Mouse (Mus musculus): ENCODE measurements around the gene Grik3.

Gene Grik3

DNA sequence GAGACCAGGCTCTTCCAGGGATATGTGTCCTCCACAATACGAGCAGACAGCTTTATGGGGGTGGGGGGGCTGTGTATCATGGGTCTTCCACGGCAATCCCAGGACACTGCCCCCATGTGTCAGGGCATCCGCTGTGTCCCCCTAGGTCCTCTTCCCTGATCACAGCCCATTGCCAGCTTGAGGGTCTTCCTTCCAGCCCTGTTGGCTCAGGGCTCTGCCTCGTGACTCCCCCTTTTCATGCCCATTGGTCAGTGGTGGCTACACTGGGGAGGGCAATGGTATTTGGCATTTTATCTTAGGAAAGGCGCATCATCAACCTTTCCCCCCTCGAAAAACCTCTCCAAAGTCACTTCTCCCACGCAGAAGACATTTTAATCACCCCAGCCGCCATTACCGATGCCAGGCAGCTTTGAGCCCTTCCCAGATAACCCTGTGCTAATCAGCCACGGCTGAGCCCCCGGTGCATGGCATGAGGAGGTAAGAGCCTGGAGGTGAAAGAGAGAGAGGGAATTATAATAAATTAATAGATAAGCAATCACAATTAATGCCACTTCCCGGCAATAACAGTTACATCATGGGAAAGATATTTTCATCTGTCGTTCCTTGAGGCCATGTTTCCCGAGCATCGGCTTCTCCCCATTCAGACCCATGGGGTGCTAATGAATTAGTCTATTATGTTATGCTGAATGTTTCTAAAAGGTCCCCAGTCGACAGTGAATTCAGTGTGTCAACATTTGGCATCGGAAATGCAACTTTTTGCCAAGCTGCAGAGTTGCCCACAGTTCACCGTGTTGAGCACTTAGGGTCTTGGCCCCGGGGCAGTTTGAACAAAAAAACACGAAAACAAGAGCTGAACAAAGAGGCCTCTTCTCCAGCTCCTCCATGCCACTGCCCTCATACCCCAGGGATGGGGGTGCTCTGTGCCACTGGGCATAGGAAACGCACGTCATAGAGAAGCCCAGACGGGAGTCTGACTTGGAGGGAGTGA lies 154.4 kb downstream of the Grik3 start:
- no peak for DNase-seq (ENCODE audit: low spot score in 2 of 2)

DNA sequence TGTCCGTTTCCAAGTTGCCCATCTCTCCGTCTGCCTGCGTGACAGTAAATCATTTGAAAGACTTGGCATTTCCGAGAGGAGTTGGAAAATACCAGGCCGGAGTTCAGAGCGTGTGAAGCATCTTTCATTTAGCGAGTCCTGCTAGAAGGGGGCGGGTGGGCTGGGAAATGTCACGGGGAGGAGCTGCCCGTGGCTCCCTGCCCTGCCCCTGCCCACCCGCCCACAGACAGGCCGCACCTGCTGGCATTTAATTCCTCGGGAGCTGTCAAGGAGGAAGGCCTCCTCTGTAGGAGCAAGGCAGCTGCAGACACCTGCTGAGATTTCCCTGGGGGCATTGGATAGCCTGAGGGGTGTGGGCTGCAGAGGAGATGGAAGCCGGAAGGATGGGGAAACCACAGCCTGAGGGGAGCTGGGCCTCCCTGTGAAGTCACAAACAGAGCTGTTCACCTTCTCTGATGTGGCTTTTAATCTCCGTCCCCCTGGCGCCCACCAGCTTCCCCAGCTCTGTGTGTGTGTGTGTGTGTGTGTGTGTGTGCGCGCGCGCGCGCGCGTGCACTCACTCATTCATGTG lies 161.3 kb downstream of the Grik3 start:
- DNase-seq (ENCODE audit: low spot score in 2 of 2): no peak

DNA sequence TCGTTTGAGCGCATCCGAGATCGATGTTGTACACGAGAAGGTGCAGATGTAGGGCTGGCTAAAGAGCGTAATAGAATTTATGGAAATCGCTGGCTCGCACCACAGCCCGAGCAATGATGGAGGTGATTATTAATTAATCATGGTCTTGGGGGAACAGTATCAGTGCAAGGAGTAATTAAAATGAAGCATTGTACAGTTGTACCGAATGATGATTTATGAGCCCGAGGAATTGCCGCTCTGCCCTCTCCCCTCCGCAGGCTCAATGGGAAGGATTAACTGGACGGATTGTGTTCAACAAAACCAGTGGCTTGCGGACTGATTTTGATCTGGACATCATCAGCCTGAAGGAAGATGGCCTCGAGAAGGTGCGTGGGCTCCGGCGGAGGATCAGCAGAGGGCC lies 165.5 kb downstream of the Grik3 start:
- no peak for DNase-seq (ENCODE audit: low spot score in 2 of 2)

DNA sequence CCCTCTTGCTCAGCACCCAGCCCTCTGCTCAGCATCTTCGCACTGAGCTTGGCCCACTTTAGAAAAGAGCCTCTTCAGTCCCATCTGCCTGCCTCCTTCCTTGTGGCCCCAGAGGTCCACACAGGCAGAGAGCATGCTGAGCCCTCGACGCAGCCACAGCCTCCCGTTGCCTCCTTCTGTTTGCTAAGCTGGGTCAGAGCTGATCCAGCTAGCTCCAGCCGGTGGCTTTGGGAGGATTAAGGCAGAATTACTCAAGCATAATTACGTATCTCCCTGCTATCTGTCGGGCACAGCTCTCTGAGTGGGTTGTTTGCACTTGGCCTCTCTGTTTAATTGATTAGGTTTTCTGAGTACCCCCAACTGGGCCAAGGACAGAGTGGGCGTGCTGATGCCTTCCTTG lies 167.9 kb downstream of the Grik3 start:
- no peak for DNase-seq (ENCODE audit: low spot score in 2 of 2)

DNA sequence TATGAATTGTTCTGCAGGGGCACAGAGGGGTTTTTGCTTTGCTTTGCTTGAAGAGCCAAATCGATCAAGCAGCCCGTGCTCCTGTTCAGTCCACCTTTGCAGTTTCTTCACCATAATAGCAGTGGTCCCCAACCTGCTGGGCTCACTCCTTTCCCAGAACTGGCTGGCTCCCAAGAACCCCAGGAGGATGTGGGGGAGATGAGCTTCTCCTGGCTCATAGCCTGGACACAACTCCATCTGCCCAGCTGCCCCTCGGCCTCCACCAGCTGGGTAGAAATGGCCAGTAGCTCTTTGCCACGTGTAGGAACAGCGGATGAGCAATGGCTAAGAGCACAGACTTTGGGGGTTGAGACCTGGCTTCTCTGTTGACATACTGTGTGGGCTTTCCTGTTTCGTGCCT lies 171.5 kb downstream of the Grik3 start:
- no peak for DNase-seq (ENCODE audit: low spot score in 2 of 2)

DNA sequence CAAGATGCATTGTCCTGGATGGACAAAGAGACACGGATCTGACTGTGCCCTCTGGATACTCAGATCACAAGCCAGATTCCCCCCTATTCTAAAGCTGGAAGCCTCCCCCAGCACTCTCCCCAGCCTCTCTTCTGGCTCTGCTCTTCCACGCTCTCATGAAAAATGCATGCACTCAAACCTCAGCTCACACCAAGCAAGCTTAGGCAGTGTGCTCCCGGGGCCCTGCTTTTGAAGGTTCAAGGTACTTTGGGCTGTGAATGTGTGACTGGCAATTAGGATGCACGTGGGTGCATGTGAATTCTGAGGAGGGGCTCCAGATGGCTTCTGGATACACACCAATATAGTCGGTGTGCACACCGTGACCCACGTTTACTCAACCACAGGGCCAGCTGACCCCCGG lies 172.8 kb downstream of the Grik3 start:
- DNase-seq (ENCODE audit: low spot score in 2 of 2): no peak

DNA sequence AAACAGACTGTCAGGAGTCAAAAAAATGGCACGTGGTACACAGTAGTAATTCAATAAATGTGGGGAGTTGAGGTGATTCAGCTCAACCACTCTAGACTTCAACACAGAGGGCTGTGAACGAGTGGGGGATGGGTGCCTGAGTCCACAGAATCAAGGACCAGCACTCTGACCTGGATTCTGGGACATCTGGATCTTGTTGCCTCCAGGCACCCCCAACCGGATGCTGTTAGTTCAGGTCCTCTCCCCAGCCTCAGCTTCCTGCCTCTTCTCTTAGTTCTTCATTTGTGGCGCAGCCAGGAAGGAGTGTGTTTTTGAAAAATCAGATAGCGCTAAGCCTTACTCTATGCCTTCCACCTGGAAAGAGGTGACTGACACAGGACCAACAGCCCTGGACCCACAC lies 175.5 kb downstream of the Grik3 start:
- peak; percentile 12 to 40 for DNase-seq (ENCODE audit: low spot score in 2 of 2)

DNA sequence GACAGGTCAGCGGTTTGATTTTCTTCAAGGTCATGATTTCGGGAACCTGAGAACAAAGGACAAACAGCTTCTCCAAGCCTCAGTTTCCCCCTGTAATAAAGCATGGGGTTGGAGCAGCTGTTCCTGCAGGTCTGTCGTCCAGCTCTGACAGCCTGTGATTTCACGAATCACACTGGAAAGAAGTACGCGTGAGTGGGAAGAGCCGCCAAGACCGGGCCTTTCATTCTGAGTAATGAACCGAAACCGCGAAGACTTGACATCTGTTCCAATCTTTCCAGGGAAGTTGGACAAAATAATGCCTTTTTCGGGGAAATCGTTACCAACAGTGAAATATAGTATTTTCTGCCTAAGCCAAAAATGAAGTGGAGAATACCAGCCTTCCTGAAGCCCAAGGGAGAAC lies 191.5 kb downstream of the Grik3 start:
- DNase-seq (ENCODE audit: low spot score in 2 of 2): no peak

DNA sequence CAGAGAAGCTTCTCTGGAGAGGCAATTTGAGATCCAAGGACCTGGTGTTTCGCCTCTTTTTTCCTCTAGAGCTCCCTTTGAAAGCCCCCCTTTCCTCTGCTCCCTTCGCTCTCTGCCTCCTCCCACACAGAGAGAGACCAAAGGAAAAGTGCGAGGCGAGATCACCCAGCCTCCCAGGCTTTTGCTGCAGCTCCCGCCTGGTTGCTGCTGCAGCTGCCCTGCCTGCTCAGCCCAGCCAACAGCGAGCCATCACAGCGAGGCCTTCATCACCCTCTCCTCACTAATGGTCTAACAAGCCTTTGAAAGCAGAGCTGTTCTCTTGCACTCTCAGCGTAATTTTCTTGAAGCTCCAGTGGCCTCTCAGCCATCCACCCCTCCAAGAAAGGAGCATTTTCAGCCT lies 196.6 kb downstream of the Grik3 start:
- DNase-seq (ENCODE audit: low spot score in 2 of 2): no peak

DNA sequence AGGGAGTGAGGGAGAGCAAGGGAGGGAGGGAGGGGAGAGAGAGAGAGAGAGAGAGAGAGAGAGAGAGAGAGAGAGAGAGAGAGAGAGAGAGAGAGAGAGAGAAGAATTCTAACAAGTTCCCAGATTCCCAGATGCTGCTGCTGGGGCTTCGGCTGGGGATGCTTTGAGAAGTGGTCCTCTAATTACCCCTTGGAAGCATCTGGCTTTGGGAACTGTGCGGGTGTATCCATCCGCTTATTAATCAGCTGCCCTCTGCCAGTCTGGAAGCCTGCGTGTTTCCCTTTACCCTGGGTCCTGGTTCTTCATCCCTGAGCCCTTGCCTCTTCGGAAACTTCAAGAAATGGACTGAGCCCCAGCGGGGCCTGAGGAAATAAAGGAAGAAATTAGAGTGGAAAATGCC lies 204.9 kb downstream of the Grik3 start:
- DNase-seq (ENCODE audit: low spot score in 2 of 2): no peak

DNA sequence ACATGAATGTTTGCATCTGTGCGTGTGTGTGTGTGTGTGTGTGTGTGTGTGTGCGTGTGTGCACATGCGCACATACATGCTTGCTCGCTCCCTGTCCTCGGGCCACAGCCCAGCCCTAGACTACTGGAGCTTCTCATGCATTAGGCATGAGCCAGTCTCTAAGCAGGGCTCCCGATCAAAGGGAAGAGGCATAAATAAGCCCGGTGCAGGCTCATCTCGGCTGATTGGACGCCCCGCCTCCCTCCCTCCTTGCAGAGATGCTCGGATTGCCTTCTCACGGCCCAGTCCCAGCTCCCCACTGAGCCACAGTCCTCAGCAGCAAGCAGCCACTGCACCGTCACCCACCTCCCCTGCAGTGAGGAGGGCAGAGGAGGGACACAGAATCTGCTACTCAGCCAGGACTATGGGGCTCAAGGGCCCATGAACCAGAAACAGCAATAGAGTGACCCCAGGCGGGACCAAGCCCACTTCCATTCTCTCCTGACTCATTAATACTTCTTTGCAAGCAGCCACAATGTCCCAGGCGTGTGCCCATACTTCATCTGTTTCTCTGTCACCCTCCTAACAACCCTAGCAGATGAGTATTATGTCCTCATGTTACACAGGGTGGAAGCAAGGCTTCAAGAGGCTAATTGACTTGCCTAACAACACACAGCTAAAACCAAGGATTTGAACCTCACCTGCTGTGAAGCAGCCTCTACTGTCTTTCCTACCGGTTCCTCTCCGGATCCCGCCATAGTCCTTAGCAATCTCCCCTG lies 205.9 kb downstream of the Grik3 start:
- DNase-seq (ENCODE audit: low spot score in 2 of 2): no peak

DNA sequence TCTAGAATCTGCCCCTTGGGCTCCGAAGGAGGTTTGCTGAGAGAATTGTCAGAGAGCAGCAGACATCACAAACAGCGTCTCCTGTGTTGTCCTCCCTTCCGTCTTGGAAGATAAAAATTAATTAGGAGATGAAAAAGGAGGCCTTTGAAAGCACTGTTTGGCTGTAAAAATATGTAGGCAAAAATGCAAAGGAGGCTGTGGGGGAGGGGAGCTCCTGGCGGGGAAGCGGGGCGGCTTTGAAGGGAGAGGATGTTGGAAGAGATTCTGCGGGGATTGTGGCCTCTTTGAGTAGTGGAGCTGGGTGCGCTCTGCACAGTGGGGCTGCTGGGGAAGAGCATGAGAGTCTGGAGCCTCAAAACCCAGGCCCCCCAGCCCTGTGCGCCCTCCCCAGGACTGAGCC lies 207.1 kb downstream of the Grik3 start:
- no peak for DNase-seq (ENCODE audit: low spot score in 2 of 2)

DNA sequence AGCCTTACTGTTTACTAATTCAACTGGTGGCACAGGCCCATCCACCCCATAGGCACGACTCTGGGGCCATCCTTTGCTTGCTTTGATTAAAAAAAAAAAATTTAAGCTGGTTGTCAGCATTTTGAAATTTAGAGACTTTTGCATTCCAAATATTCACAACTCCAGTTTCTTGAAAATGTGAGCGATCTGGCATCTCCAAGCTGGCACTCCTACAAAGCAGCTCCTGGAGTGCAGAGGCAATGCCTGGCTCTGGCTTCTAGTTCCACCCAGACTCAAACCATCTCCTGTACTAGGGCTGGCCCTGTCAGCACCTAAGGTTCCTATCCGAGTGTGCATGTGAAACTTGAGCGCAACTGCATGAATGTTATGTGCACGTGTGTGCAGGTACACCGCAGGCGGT lies 208.6 kb downstream of the Grik3 start:
- DNase-seq (ENCODE audit: low spot score in 2 of 2): no peak

DNA sequence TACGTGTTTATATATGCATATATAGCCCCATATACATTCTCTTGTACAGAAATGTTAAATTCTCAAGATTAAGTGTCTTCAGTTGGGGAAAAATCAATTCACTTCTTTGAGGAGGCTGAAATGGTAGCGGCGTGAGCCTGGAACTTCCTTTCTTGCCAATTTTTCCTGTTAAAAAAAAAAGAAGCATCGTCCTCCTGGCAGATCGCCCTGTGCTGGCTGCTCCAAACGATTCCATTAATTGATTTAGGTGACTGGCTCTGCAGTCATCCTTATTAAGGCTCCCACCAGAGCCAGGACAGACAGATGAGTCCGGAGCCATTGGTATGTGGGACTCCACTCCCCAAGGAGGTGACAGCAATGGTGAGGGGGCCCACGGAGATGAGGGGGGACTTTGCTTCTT lies 209.8 kb downstream of the Grik3 start:
- no peak for DNase-seq (ENCODE audit: low spot score in 2 of 2)

DNA sequence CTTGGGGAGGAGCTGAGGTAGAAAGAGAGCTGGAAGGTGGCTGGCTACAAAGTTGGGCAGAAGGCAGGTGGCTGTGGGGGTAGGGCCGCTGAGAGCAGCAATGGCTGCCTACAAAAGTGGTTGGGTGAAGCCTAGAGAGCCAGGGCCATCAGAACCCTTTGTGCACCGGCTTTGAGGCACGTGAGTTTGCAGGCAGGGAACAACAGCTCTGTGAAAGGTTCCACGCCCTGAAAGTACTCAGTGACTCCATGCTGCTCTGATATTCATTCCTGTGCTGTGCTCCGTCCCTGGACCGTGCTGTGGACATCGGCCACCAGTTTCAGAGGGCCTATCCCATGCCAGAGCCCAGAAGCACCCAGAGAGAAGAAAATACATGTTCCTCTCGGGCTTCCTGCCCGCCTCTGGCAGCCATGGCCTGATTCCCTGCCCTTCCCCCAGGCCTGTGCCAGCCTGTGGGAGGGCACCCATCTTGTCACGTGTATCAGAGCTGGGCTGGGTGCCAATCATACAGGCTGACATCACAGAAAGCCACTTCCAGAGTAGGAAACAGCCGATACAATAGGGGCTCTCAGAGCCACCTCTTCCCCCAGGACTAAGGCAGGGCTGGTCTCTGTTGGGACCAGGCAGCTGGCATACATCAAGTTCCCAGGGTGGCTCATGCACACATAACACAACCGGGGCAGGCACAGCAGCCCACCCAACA lies 212.3 kb downstream of the Grik3 start:
- DNase-seq (ENCODE audit: low spot score in 2 of 2): no peak

DNA sequence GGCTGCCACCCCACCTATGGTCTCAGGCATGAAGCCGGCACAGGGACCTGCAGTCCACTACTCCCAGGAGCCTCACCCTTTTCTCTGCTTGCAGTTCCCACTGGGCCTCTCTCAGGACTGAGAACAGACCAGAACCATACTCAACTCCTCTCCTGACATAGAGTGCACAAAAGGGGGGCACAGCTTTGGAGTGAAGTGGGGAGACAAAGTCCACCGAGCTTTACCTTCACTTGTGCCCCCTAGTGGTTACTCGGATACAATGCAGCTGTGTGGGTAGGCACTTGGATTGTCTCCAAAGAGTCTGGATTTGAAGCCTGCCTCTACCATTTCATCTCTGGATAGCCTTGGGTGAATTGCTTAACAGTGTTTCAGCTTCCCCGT lies 212.8 kb downstream of the Grik3 start:
- DNase-seq (ENCODE audit: low spot score in 2 of 2): peak in 1 of 2 experiments; percentile 12

DNA sequence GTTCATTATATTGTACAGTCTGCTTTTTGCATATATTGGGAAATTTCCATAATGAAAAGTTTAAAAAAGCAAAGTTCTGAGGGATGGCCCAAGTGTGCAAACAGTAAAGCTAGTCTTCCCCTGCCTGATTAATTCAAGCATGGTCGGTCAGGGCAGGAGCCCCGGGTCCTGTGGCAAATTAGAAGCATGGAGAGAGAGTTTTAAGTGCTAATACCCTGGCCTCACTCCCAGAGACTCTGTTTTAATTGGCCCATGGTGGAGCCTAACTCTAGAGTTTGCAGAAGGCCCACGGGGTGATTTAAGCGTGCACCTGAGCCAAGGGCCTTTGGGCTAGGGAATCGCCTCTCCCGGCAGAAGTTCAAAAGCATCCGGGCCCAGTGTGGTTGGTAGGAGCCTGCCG lies 215.2 kb downstream of the Grik3 start:
- DNase-seq (ENCODE audit: low spot score in 2 of 2): no peak

DNA sequence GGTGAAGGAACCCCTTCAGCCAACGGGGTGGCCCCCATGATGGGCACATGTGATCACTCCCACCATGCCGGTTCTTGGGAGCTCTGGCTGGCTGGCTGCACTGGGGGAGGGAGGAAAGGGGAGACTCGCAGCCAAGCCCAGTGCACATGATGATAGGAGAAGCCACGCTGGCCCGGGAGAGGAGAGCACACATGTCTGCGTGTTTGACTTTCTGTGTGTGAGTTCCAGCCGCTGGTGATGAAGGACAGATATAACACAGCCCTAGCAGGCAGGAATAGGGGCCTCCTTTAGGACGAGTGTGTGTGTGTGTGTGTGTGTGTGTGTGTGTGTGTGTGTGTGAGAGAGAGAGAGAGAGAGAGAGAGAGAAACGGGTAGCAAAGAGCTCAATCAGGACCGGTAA lies 219.2 kb downstream of the Grik3 start:
- no peak for DNase-seq (ENCODE audit: low spot score in 2 of 2)

DNA sequence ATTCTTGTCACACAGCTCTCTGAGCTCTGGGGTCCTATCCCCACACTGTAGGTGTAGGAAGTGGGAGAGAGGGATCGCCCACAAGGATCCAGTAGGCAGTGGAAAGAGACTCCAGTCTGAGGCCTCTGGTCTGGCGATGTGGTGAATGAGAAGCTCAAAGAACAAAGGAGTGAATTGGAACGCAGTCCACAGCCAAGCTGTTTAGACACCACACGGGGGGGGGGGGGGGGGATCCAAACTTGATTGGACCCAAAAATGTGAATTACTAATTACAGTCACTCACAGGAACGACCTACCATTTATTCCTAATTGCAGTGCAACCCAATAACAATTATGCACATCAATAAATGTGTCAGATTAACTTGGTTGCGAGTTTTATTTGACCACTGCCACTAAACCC lies 227.4 kb downstream of the Grik3 start:
- DNase-seq (ENCODE audit: low spot score in 2 of 2): no peak

DNA sequence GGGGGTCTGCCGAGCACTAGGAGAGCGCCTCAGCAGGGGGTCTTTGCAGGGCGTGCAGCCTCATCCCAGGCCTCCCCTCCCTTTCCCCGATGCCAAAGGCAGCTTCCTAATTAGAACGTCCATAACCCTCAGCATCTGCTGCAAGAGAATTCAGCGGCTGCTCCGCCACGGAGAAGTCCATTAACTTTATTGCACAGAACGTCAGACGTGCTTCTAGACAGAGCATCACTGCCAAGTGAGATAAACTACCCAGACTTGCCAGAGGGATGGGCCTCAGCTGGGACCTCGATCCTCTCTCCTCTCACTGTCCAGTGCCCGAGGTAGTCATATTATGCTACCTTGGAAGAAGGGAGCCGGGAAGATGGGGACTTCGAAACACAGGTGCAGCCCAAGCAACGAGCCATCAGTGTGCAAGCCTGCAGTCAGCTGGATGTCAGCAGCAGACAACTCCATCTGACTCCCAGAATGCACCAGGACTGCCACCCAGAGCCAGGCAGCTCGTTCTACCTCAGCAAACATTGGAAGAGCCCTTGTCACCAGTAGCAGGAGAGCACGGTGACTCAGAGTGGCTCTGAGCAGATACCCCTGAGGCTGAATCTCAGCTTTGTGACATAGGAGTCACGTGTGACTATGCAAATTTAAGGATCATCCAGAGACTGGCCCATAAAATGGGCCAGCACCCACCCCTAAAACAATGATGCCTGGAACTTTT lies 228.1 kb downstream of the Grik3 start:
- no peak for DNase-seq (ENCODE audit: low spot score in 2 of 2)

DNA sequence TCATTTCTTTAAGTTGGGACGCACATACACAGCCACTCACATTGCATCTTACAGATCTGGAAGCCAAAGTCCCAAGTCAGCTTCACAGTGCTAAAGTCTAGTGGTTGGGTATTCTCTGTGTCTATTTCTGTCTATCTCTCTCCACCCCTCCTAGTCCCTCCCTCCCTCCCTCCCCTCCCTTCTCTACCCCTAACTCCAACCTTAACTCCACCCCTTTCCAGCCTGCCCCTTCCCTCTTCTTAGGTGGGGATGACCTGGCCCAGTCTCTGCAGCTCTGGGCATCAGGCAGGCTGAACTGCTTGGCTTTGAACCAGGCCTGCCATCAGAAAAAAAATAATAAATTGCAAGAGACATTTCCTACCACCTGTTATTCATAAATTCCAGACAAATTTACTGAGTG lies 235.7 kb downstream of the Grik3 start:
- DNase-seq (ENCODE audit: low spot score in 2 of 2): no peak
